Mouse (Mus musculus) liver, embryonic 16.5 days (tissue): ENCODE data around the gene Maz. TPM values are rescaled to one million over a fixed set of nuclear protein-coding genes. Genes with fewer than 3 reads are reported as not detected.

Experiments used
- ATAC-seq: fragments of 200-750 bp; cut with Nextera tagmentation; 2 replicates; pipeline ENCODE4 v1.8.0; 2017; ENCODE audit warnings: low read depth, mild to moderate bottlenecking, moderate number of reproducible peaks, moderate library complexity
- H3K27ac ChIP-seq: fragments of 300-500 bp; sonication (generic); 2 replicates; pipeline ENCODE4 v1.5.1; 2014; ENCODE audit warnings: mild to moderate bottlenecking, low read length
- H3K27me3 ChIP-seq: fragments of 300-500 bp; sonication (generic); 2 replicates; pipeline ENCODE4 v1.6.1; 2014; ENCODE audit warnings: low read depth, low read length, mixed read lengths; ENCODE audit not compliant: control insufficient read depth, insufficient read depth
- H3K36me3 ChIP-seq: fragments of 300-500 bp; sonication (generic); 2 replicates; pipeline ENCODE4 v1.6.1; 2014; ENCODE audit warnings: mild to moderate bottlenecking; ENCODE audit not compliant: control insufficient read depth, insufficient read depth
- H3K4me1 ChIP-seq: fragments of 300-500 bp; sonication (generic); 2 replicates; pipeline ENCODE4 v1.6.1; 2014; ENCODE audit warnings: low read depth, low read length, mixed read lengths; ENCODE audit not compliant: control insufficient read depth
- H3K4me2 ChIP-seq: fragments of 300-500 bp; sonication (generic); 2 replicates; pipeline ENCODE4 v1.6.1; 2014; ENCODE audit warnings: low read depth, low read length, mixed read lengths
- H3K4me3 ChIP-seq: fragments of 300-500 bp; sonication (generic); 2 replicates; pipeline ENCODE4 v1.5.1; 2014; ENCODE audit warnings: low read depth, mild to moderate bottlenecking, low read length
- H3K9ac ChIP-seq: fragments of 300-500 bp; sonication (generic); 2 replicates; pipeline ENCODE4 v1.6.1; 2014; ENCODE audit warnings: low read depth, low read length
- H3K9me3 ChIP-seq: fragments of 300-500 bp; sonication (generic); replicated peaks from 2 replicates; pipeline ENCODE4 v1.6.1; 2016; ENCODE audit warnings: low read length; ENCODE audit not compliant: control insufficient read depth
- WGBS: fragments of 180-500 bp; shearing (Covaris S2); extraction: QIAGEN DNeasy Blood & Tissue Kit; methylation state at CpG from one replicate; pipeline ENCODE4 v1.1.7; 2014; ENCODE audit not compliant: insufficient replicate concordance; 5-methylcytosine and 5-hydroxymethylcytosine counted together
- polyA plus RNA-seq: library from polyadenylated mRNA; unstranded; fragments of >200 nt; fragmentation: Nextera tagmentation; extraction: Ambion mirVana; gene quantifications from 2 replicates; pipeline ENCODE4 v1.2.1, GENCODE M21; 2015

Maz gene
- polyA plus RNA-seq, 1 experiment from 2014 or later = 20.9 TPM

GRCm38 (mm10) chr7:127023272-127023691 lies 3.6 kb downstream of the Maz start:
- H3K4me2 ChIP-seq = peak overlapping the region; percentile 97
- no peaks in the 10 kb centered on the region for H3K27me3 ChIP-seq
- H3K9ac ChIP-seq = peak overlapping the region; percentile 26; the same call in 1 of the 2 replicates
- WGBS = 86% methylated on average over 13 of the region's 13 CpGs
- H3K27ac ChIP-seq = no peak overlapping the region
- peaks cover 54% of the 10 kb centered on the region for H3K4me1 ChIP-seq
- H3K4me3 ChIP-seq = peak overlapping the region; percentile 28
- ATAC-seq = no peak
- H3K36me3 ChIP-seq = peaks cover 25% of the 10 kb centered on the region
- H3K9me3 ChIP-seq = no peaks in the 10 kb centered on the region

GRCm38 (mm10) chr7:127022528-127023271 lies 4.1 kb downstream of the Maz start:
- Histone ChIP-seq H3K4me3 (no peak overlapping the region; the same call in 1 of the 2 replicates), H3K27ac (0 out of 2 replicates have a peak overlapping the region, but pooled peaks have one; percentile 1), H3K4me1 (peaks cover 54% of the 10 kb centered on the region), H3K9ac (no peak overlapping the region), H3K4me2 (no peak overlapping the region), H3K27me3 (no peaks in the 10 kb centered on the region), H3K9me3 (no peaks in the 10 kb centered on the region), H3K36me3 (peaks cover 19% of the 10 kb centered on the region)
- no peak for ATAC-seq
- WGBS = 90% methylated on average over 7 of the region's 7 CpGs

- no peaks in the 10 kb centered on the region for H3K9me3 ChIP-seq
Measured at GRCm38 (mm10) chr7:127021563-127022527, 5.0 kb downstream of the Maz start.

GRCm38 (mm10) chr7:127020901-127021562 lies 5.8 kb downstream of the Maz start, which contains the start of the genes Gm42742 and Prrt2:
Gene Gm42742, minus strand, starts transcription at chr7:127021097.
Gene Prrt2, minus strand, starts transcription at chr7:127021211.
- H3K27ac ChIP-seq = no peak within 1 kb of the TSS
- ATAC-seq = no peak
- WGBS = 3% methylated on average over 35 of the region's 37 CpGs
- no peaks in the 10 kb centered on the region for H3K27me3 ChIP-seq
- peak within 1 kb of the TSS; percentile 66 for H3K4me2 ChIP-seq
- peaks cover 56% of the 10 kb centered on the region for H3K4me1 ChIP-seq
- peak within 1 kb of the TSS; percentile 36 for H3K4me3 ChIP-seq
- peaks cover 19% of the 10 kb centered on the region for H3K36me3 ChIP-seq
- H3K9me3 ChIP-seq = no peaks in the 10 kb centered on the region
- H3K9ac ChIP-seq = peak within 1 kb of the TSS; percentile 50

More at GRCm38 (mm10) chr7:127021563-127022527, 5.0 kb downstream of the Maz start:
- H3K36me3 ChIP-seq = peaks cover 19% of the 10 kb centered on the region
- no peak overlapping the region for H3K27ac ChIP-seq
- H3K9ac ChIP-seq = peak overlapping the region; percentile 50; the same call in 1 of the 2 replicates
- H3K27me3 ChIP-seq = no peaks in the 10 kb centered on the region
- no peak for ATAC-seq
- peak overlapping the region; percentile 66 for H3K4me2 ChIP-seq
- H3K4me3 ChIP-seq = no peak overlapping the region
- 38% methylated on average over 5 of the region's 5 CpGs for WGBS
- peaks cover 54% of the 10 kb centered on the region for H3K4me1 ChIP-seq

GRCm38 (mm10) chr7:127020491-127020890 lies 6.3 kb downstream of the Maz start:
- peak overlapping the region; percentile 36; the same call in 1 of the 2 replicates for H3K4me3 ChIP-seq
- no peak for ATAC-seq
- no peak overlapping the region for H3K27ac ChIP-seq
- H3K4me1 ChIP-seq = peaks cover 61% of the 10 kb centered on the region
- H3K27me3 ChIP-seq = no peaks in the 10 kb centered on the region
- H3K4me2 ChIP-seq = peak overlapping the region; percentile 66
- WGBS = 53% methylated on average over 5 of the region's 5 CpGs
- H3K9me3 ChIP-seq = no peaks in the 10 kb centered on the region
- peak overlapping the region; percentile 50; the same call in 1 of the 2 replicates for H3K9ac ChIP-seq
- peaks cover 20% of the 10 kb centered on the region for H3K36me3 ChIP-seq

GRCm38 (mm10) chr7:127020031-127020430 lies 6.8 kb downstream of the Maz start:
- Histone ChIP-seq H3K27ac (no peak overlapping the region), H3K9me3 (no peaks in the 10 kb centered on the region), H3K4me2 (no peak overlapping the region), H3K4me3 (no peak overlapping the region), H3K27me3 (no peaks in the 10 kb centered on the region), H3K36me3 (peaks cover 22% of the 10 kb centered on the region), H3K9ac (no peak overlapping the region), H3K4me1 (peaks cover 62% of the 10 kb centered on the region)
- no peak for ATAC-seq
- 76% methylated on average over 3 of the region's 3 CpGs for WGBS

GRCm38 (mm10) chr7:127019306-127019960 lies 7.4 kb downstream of the Maz start:
- Histone ChIP-seq H3K4me3 (no peak overlapping the region), H3K4me2 (no peak overlapping the region)

More at GRCm38 (mm10) chr7:127019306-127019960, 7.4 kb downstream of the Maz start:
- no peak overlapping the region for H3K9ac ChIP-seq
- no peaks in the 10 kb centered on the region for H3K9me3 ChIP-seq
- H3K27me3 ChIP-seq = no peaks in the 10 kb centered on the region
- no peak for ATAC-seq
- 69% methylated on average over 14 of the region's 14 CpGs for WGBS
- H3K4me1 ChIP-seq = peaks cover 62% of the 10 kb centered on the region
- no peak overlapping the region for H3K27ac ChIP-seq
- peaks cover 22% of the 10 kb centered on the region for H3K36me3 ChIP-seq
